Mouse (Mus musculus): ENCODE data around the gene Rac3. TPM values are rescaled to one million over a fixed set of nuclear protein-coding genes. Genes with fewer than 3 reads are reported as not detected.

The Rac3 gene
- total and polyA plus RNA-seq, 2 experiments from 2014 or later, result 639 to 698 TPM

- H3K27me3 ChIP-seq (ENCODE audit: insufficient read depth, low read length), result no peaks in the 10 kb centered on the region
- H3K4me1 ChIP-seq (ENCODE audit: insufficient read depth, low read length), result no peaks in the 10 kb centered on the region
Observed at GRCm38 (mm10) chr11:120768206-120768605, 46.9 kb downstream of the Rac3 start.

DNA sequence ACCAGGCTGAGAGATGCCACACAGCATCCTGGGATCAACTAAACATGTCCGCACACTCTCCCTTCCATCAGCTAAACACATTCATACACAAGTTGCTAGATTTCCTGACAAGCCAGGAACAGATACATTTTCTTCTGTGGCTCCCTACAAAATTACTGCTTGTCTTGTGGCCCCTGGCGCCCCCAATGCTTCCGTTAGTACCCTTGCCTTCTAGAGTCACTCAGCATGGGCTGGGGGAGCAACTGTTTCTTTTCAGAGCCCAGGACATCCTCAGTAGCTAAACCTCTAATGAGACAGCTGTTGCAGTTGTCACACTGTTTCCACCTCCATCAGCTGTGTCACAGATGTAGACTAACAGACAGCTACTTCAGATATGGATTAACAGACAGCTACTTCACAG, 51.5 kb downstream of the Rac3 start:
- H3K27me3 ChIP-seq (ENCODE audit: insufficient read depth, low read length), result no peaks in the 10 kb centered on the region
- no peaks in the 10 kb centered on the region for H3K36me3 ChIP-seq (ENCODE audit: insufficient read depth, low read length)
- no peak overlapping the region for H3K4me2 ChIP-seq (ENCODE audit: low read depth, low read length)
- 80% methylated on average over 3 of the region's 3 CpGs for WGBS
- no peaks in the 10 kb centered on the region for H3K4me1 ChIP-seq (ENCODE audit: insufficient read depth, low read length)
- no peak for TF ChIP-seq CTCF (IDR thresholded peaks at IDR 0.05; ENCODE audit: low read depth)
- DNase-seq (ENCODE audit: low spot score) (no peak), ATAC-seq (no peak)
- H3K4me3 ChIP-seq (ENCODE audit: low read length), result no peak overlapping the region
- H3K27ac ChIP-seq, result no peak overlapping the region
- H3K9ac ChIP-seq (replicated peaks; ENCODE audit: low read length), result no peak overlapping the region
- H3K9me3 ChIP-seq (ENCODE audit: low read length), result no peaks in the 10 kb centered on the region

More at GRCm38 (mm10) chr11:120768206-120768605, 46.9 kb downstream of the Rac3 start:
- no peak overlapping the region for H3K4me2 ChIP-seq (ENCODE audit: low read depth, low read length)
- H3K36me3 ChIP-seq (ENCODE audit: insufficient read depth, low read length), result no peaks in the 10 kb centered on the region
- H3K9ac ChIP-seq (replicated peaks; ENCODE audit: low read length), result no peak overlapping the region
- ATAC-seq (no peak), DNase-seq (ENCODE audit: low spot score) (no peak)
- no peak overlapping the region for H3K4me3 ChIP-seq (ENCODE audit: low read length)
- no peaks in the 10 kb centered on the region for H3K9me3 ChIP-seq (ENCODE audit: low read length)
- no peak for TF ChIP-seq CTCF (IDR thresholded peaks at IDR 0.05; ENCODE audit: low read depth)
- H3K27ac ChIP-seq, result no peak overlapping the region
- 50% methylated on average over 1 of the region's 1 CpGs for WGBS

Other genes with a start within 250 kb of the Rac3 start
- 37.5 and 52.4 TPM in 2 replicates for gene Mrpl12, start 236.9 kb upstream of the Rac3 start, total RNA-seq (2014; rRNA removed)
- gene Mrpl12, start 236.9 kb upstream of the Rac3 start, polyA plus RNA-seq (2015; fragmentation: Nextera tagmentation; extraction: Ambion mirVana), result 147 and 155 TPM in 2 replicates
- gene Slc25a10, start 229.6 kb upstream of the Rac3 start, total RNA-seq (2014; rRNA removed), result 41.3 and 52.5 TPM in 2 replicates
- 28.0 and 28.8 TPM in 2 replicates for gene Slc25a10, start 229.6 kb upstream of the Rac3 start, polyA plus RNA-seq (2015; fragmentation: Nextera tagmentation; extraction: Ambion mirVana)
- gene Gcgr, start 190.8 kb upstream of the Rac3 start, total RNA-seq (2014; rRNA removed), result 0.99 and 3.1 TPM in 2 replicates
- gene Gcgr, start 190.8 kb upstream of the Rac3 start, polyA plus RNA-seq (2015; fragmentation: Nextera tagmentation; extraction: Ambion mirVana), result 1.0 TPM in 2 replicates
- 144 and 192 TPM in 2 replicates for gene Mcrip1, start 171.7 kb upstream of the Rac3 start, total RNA-seq (2014; rRNA removed)
- 250 and 257 TPM in 2 replicates for gene Mcrip1, start 171.7 kb upstream of the Rac3 start, polyA plus RNA-seq (2015; fragmentation: Nextera tagmentation; extraction: Ambion mirVana)
- gene Ppp1r27, start 170.3 kb upstream of the Rac3 start, total RNA-seq (2014; rRNA removed), result not detected in 2 replicates
- gene Ppp1r27, start 170.3 kb upstream of the Rac3 start, polyA plus RNA-seq (2015; fragmentation: Nextera tagmentation; extraction: Ambion mirVana), result not detected in 2 replicates
- gene P4hb, start 148.2 kb upstream of the Rac3 start, total RNA-seq (2014; rRNA removed), result 147 and 174 TPM in 2 replicates
- 222 TPM in 2 replicates for gene P4hb, start 148.2 kb upstream of the Rac3 start, polyA plus RNA-seq (2015; fragmentation: Nextera tagmentation; extraction: Ambion mirVana)
- 252 and 297 TPM in 2 replicates for gene Arhgdia, start 139.8 kb upstream of the Rac3 start, total RNA-seq (2014; rRNA removed)
- 403 and 425 TPM in 2 replicates for gene Arhgdia, start 139.8 kb upstream of the Rac3 start, polyA plus RNA-seq (2015; fragmentation: Nextera tagmentation; extraction: Ambion mirVana)
- 95.2 and 114 TPM in 2 replicates for gene Alyref, start 123.1 kb upstream of the Rac3 start, total RNA-seq (2014; rRNA removed)
- gene Alyref, start 123.1 kb upstream of the Rac3 start, polyA plus RNA-seq (2015; fragmentation: Nextera tagmentation; extraction: Ambion mirVana), result 185 and 189 TPM in 2 replicates
- gene Anapc11, start 123.0 kb upstream of the Rac3 start, total RNA-seq (2014; rRNA removed), result 38.0 and 39.6 TPM in 2 replicates
- 198 and 200 TPM in 2 replicates for gene Anapc11, start 123.0 kb upstream of the Rac3 start, polyA plus RNA-seq (2015; fragmentation: Nextera tagmentation; extraction: Ambion mirVana)
- gene Npb, start 113.0 kb upstream of the Rac3 start, total RNA-seq (2014; rRNA removed), result 0.78 TPM in 1 of 2 replicates, not detected in the other
- 1.8 and 3.0 TPM in 2 replicates for gene Npb, start 113.0 kb upstream of the Rac3 start, polyA plus RNA-seq (2015; fragmentation: Nextera tagmentation; extraction: Ambion mirVana)
- 120 and 142 TPM in 2 replicates for gene Pcyt2, start 103.5 kb upstream of the Rac3 start, total RNA-seq (2014; rRNA removed)
- gene Pcyt2, start 103.5 kb upstream of the Rac3 start, polyA plus RNA-seq (2015; fragmentation: Nextera tagmentation; extraction: Ambion mirVana), result 125 and 143 TPM in 2 replicates
- gene Sirt7, start 96.2 kb upstream of the Rac3 start, total RNA-seq (2014; rRNA removed), result 30.8 and 32.8 TPM in 2 replicates
- gene Sirt7, start 96.2 kb upstream of the Rac3 start, polyA plus RNA-seq (2015; fragmentation: Nextera tagmentation; extraction: Ambion mirVana), result 32.3 and 38.3 TPM in 2 replicates
- gene Mafg, start 87.9 kb upstream of the Rac3 start, total RNA-seq (2014; rRNA removed), result 35.9 and 39.3 TPM in 2 replicates
- gene Mafg, start 87.9 kb upstream of the Rac3 start, polyA plus RNA-seq (2015; fragmentation: Nextera tagmentation; extraction: Ambion mirVana), result 36.5 and 38.9 TPM in 2 replicates
- 9.0 and 9.3 TPM in 2 replicates for gene Pycr1, start 77.7 kb upstream of the Rac3 start, total RNA-seq (2014; rRNA removed)
- 13.2 and 13.8 TPM in 2 replicates for gene Pycr1, start 77.7 kb upstream of the Rac3 start, polyA plus RNA-seq (2015; fragmentation: Nextera tagmentation; extraction: Ambion mirVana)
- gene Myadml2, start 73.3 kb upstream of the Rac3 start, total RNA-seq (2014; rRNA removed), result 1.4 and 1.5 TPM in 2 replicates
- 1.3 and 1.5 TPM in 2 replicates for gene Myadml2, start 73.3 kb upstream of the Rac3 start, polyA plus RNA-seq (2015; fragmentation: Nextera tagmentation; extraction: Ambion mirVana)
- 6.9 and 10.3 TPM in 2 replicates for gene Notum, start 60.3 kb upstream of the Rac3 start, total RNA-seq (2014; rRNA removed)
- 3.0 and 4.1 TPM in 2 replicates for gene Notum, start 60.3 kb upstream of the Rac3 start, polyA plus RNA-seq (2015; fragmentation: Nextera tagmentation; extraction: Ambion mirVana)
- 105 and 130 TPM in 2 replicates for gene Aspscr1, start 48.5 kb upstream of the Rac3 start, total RNA-seq (2014; rRNA removed)
- 143 and 148 TPM in 2 replicates for gene Aspscr1, start 48.5 kb upstream of the Rac3 start, polyA plus RNA-seq (2015; fragmentation: Nextera tagmentation; extraction: Ambion mirVana)
- 57.6 and 78.6 TPM in 2 replicates for gene Cenpx, start 7.7 kb upstream of the Rac3 start, total RNA-seq (2014; rRNA removed)
- 99.7 and 100 TPM in 2 replicates for gene Cenpx, start 7.7 kb upstream of the Rac3 start, polyA plus RNA-seq (2015; fragmentation: Nextera tagmentation; extraction: Ambion mirVana)
- 35.4 and 49.1 TPM in 2 replicates for gene Lrrc45, start 7.5 kb upstream of the Rac3 start, total RNA-seq (2014; rRNA removed)
- 41.7 and 44.3 TPM in 2 replicates for gene Lrrc45, start 7.5 kb upstream of the Rac3 start, polyA plus RNA-seq (2015; fragmentation: Nextera tagmentation; extraction: Ambion mirVana)
- gene Dcxr, start 5.8 kb downstream of the Rac3 start, total RNA-seq (2014; rRNA removed), result 16.1 and 17.6 TPM in 2 replicates
- 20.2 and 21.3 TPM in 2 replicates for gene Dcxr, start 5.8 kb downstream of the Rac3 start, polyA plus RNA-seq (2015; fragmentation: Nextera tagmentation; extraction: Ambion mirVana)
- 4.7 and 6.1 TPM in 2 replicates for gene Cbr2, start 10.6 kb downstream of the Rac3 start, total RNA-seq (2014; rRNA removed)
- gene Cbr2, start 10.6 kb downstream of the Rac3 start, polyA plus RNA-seq (2015; fragmentation: Nextera tagmentation; extraction: Ambion mirVana), result 3.5 and 4.0 TPM in 2 replicates
- 0.42 and 1.3 TPM in 2 replicates for gene Hmga1b, start 41.3 kb downstream of the Rac3 start, total RNA-seq (2014; rRNA removed)
- 1.9 and 2.5 TPM in 2 replicates for gene Hmga1b, start 41.3 kb downstream of the Rac3 start, polyA plus RNA-seq (2015; fragmentation: Nextera tagmentation; extraction: Ambion mirVana)
- gene Rfng, start 62.7 kb downstream of the Rac3 start, total RNA-seq (2014; rRNA removed), result 93.6 and 97.0 TPM in 2 replicates
- 94.6 and 107 TPM in 2 replicates for gene Rfng, start 62.7 kb downstream of the Rac3 start, polyA plus RNA-seq (2015; fragmentation: Nextera tagmentation; extraction: Ambion mirVana)
- gene Gps1, start 62.8 kb downstream of the Rac3 start, total RNA-seq (2014; rRNA removed), result 304 and 314 TPM in 2 replicates
- gene Gps1, start 62.8 kb downstream of the Rac3 start, polyA plus RNA-seq (2015; fragmentation: Nextera tagmentation; extraction: Ambion mirVana), result 234 and 242 TPM in 2 replicates
- 36.3 and 48.5 TPM in 2 replicates for gene Dus1l, start 74.9 kb downstream of the Rac3 start, total RNA-seq (2014; rRNA removed)
- gene Dus1l, start 74.9 kb downstream of the Rac3 start, polyA plus RNA-seq (2015; fragmentation: Nextera tagmentation; extraction: Ambion mirVana), result 40.4 and 42.2 TPM in 2 replicates
- 474 and 499 TPM in 2 replicates for gene Fasn, start 103.1 kb downstream of the Rac3 start, total RNA-seq (2014; rRNA removed)
- 48.9 and 54.4 TPM in 2 replicates for gene Fasn, start 103.1 kb downstream of the Rac3 start, polyA plus RNA-seq (2015; fragmentation: Nextera tagmentation; extraction: Ambion mirVana)
- 4.2 and 7.1 TPM in 2 replicates for gene Ccdc57, start 211.4 kb downstream of the Rac3 start, total RNA-seq (2014; rRNA removed)
- 4.8 and 5.6 TPM in 2 replicates for gene Ccdc57, start 211.4 kb downstream of the Rac3 start, polyA plus RNA-seq (2015; fragmentation: Nextera tagmentation; extraction: Ambion mirVana)
- gene Slc16a3, start 227.0 kb downstream of the Rac3 start, total RNA-seq (2014; rRNA removed), result 22.9 and 24.9 TPM in 2 replicates
- 6.4 and 7.8 TPM in 2 replicates for gene Slc16a3, start 227.0 kb downstream of the Rac3 start, polyA plus RNA-seq (2015; fragmentation: Nextera tagmentation; extraction: Ambion mirVana)

Data from hindbrain, postnatal 0 days (tissue).